Mouse (Mus musculus): Measurements from ENCODE around the gene Zfp712. TPM values are rescaled to one million over a fixed set of nuclear protein-coding genes. Genes with fewer than 3 reads are reported as not detected.

Zfp712 gene
- polyA plus RNA-seq, 1 experiment from 2014 or later = 4.8 TPM

DNA sequence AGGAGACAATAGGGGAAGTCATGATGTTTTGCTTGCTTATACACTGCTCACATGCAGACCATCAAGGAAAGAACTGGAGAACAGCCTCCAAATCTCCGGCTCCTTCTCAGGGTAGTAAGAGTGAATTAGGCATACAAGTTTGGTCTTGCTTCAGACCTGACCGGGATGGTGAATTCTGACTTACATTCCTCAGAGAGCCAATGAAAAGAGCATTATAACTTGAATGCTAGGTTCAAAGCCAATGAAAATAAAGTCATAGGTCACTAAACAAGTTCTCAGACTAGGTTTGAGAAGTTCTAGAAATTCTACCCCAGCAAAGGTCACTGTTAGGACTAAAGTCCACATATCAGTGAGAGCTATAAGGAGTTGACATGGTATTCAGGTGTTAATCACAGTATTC is 16.3 kb upstream of the Zfp712 start:
- Histone ChIP-seq H3K9ac (ENCODE audit: low read depth, low read length) (no peak overlapping the region), H3K27ac (ENCODE audit: low read depth, low read length) (no peak overlapping the region), H3K4me1 (ENCODE audit: control insufficient read depth, insufficient read depth, low read length) (no peaks in the 10 kb centered on the region), H3K4me2 (replicated peaks; ENCODE audit: low read depth, low read length) (no peak overlapping the region), H3K36me3 (ENCODE audit: control insufficient read depth, insufficient read depth, low read length) (peaks cover 21% of the 10 kb centered on the region), H3K9me3 (ENCODE audit: control insufficient read depth, low read length) (peaks cover 5% of the 10 kb centered on the region), H3K4me3 (ENCODE audit: low read length) (no peak overlapping the region), H3K27me3 (ENCODE audit: control insufficient read depth, insufficient read depth, low read length) (no peaks in the 10 kb centered on the region)
- 100% methylated on average over 2 of the region's 2 CpGs for WGBS
- no peak for ATAC-seq (ENCODE audit: low FRiP score, low TSS enrichment)

DNA sequence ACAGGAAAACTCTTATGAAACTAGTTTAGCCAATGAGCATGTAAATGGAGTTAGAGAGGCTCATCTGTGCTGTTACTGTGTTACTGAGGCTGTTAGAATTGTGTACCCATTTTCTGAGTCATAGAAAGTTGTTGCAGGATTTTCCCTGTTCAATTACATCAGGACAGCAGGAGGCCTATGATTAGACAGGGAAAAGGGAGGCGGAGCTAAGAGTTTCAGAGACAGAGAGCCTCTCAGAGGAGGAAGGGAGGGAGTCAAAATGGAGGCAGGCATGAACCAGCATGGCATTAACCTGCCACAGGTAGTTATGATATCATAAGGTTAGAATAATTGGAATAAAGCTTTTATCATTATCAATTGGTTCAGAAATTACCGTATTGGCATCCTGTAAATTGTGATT is 11.8 kb upstream of the Zfp712 start:
- H3K4me1 ChIP-seq (ENCODE audit: control insufficient read depth, insufficient read depth, low read length) = no peaks in the 10 kb centered on the region
- H3K4me3 ChIP-seq (ENCODE audit: low read length) = no peak overlapping the region
- H3K36me3 ChIP-seq (ENCODE audit: control insufficient read depth, insufficient read depth, low read length) = peaks cover 40% of the 10 kb centered on the region
- peaks cover 25% of the 10 kb centered on the region for H3K9me3 ChIP-seq (ENCODE audit: control insufficient read depth, low read length)
- H3K9ac ChIP-seq (ENCODE audit: low read depth, low read length) = no peak overlapping the region
- H3K27ac ChIP-seq (ENCODE audit: low read depth, low read length) = no peak overlapping the region
- H3K27me3 ChIP-seq (ENCODE audit: control insufficient read depth, insufficient read depth, low read length) = no peaks in the 10 kb centered on the region
- H3K4me2 ChIP-seq (replicated peaks; ENCODE audit: low read depth, low read length) = no peak overlapping the region
- no peak for ATAC-seq (ENCODE audit: low FRiP score, low TSS enrichment)
- WGBS = 96% methylated on average over 2 of the region's 2 CpGs

- 87% methylated on average over 8 of the region's 8 CpGs for WGBS
- Histone ChIP-seq H3K27me3 (ENCODE audit: control insufficient read depth, insufficient read depth, low read length) (no peaks in the 10 kb centered on the region), H3K4me3 (ENCODE audit: low read length) (no peak overlapping the region), H3K4me2 (replicated peaks; ENCODE audit: low read depth, low read length) (no peak overlapping the region), H3K9me3 (ENCODE audit: control insufficient read depth, low read length) (peaks cover 11% of the 10 kb centered on the region), H3K36me3 (ENCODE audit: control insufficient read depth, insufficient read depth, low read length) (peaks cover 9% of the 10 kb centered on the region), H3K9ac (ENCODE audit: low read depth, low read length) (no peak overlapping the region), H3K4me1 (ENCODE audit: control insufficient read depth, insufficient read depth, low read length) (0 out of 2 replicates have a peak, but pooled peaks cover under 1% of the 10 kb centered on the region), H3K27ac (ENCODE audit: low read depth, low read length) (no peak overlapping the region)
- no peak for ATAC-seq (ENCODE audit: low FRiP score, low TSS enrichment)
Measured at GRCm38 (mm10) chr13:67065386-67065785, 4.4 kb upstream of the Zfp712 start.

DNA sequence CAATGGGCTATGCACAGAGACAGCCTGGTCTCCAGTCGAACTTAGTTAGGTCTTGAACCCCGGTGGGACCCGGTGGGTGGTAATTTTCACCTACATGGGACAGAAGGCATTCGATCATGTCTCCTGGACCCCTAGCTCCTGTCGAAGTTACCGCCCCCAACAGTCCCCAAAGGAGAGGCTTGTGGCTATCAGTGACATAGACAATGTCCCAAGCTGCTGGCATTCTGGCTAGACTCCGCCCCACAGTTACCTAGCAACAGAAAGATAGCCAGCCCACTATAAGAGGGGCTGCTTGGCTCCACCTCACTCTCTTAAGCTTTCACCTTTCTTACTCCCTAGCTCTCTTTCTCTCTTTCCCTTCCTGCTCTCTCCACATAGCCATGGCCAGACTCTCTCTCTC is 1.5 kb upstream of the Zfp712 start:
- no peaks in the 10 kb centered on the region; the same call in 1 of the 2 replicates for H3K9me3 ChIP-seq (ENCODE audit: control insufficient read depth, low read length)
- 63% methylated on average over 7 of the region's 7 CpGs for WGBS
- no peak overlapping the region for H3K27ac ChIP-seq (ENCODE audit: low read depth, low read length)
- H3K36me3 ChIP-seq (ENCODE audit: control insufficient read depth, insufficient read depth, low read length) = no peaks in the 10 kb centered on the region
- no peak overlapping the region for H3K4me2 ChIP-seq (replicated peaks; ENCODE audit: low read depth, low read length)
- peaks cover 6% of the 10 kb centered on the region; the same call in 1 of the 2 replicates for H3K4me1 ChIP-seq (ENCODE audit: control insufficient read depth, insufficient read depth, low read length)
- ATAC-seq (ENCODE audit: low FRiP score, low TSS enrichment) = no peak
- no peak overlapping the region for H3K4me3 ChIP-seq (ENCODE audit: low read length)
- H3K9ac ChIP-seq (ENCODE audit: low read depth, low read length) = no peak overlapping the region
- H3K27me3 ChIP-seq (ENCODE audit: control insufficient read depth, insufficient read depth, low read length) = no peaks in the 10 kb centered on the region

DNA sequence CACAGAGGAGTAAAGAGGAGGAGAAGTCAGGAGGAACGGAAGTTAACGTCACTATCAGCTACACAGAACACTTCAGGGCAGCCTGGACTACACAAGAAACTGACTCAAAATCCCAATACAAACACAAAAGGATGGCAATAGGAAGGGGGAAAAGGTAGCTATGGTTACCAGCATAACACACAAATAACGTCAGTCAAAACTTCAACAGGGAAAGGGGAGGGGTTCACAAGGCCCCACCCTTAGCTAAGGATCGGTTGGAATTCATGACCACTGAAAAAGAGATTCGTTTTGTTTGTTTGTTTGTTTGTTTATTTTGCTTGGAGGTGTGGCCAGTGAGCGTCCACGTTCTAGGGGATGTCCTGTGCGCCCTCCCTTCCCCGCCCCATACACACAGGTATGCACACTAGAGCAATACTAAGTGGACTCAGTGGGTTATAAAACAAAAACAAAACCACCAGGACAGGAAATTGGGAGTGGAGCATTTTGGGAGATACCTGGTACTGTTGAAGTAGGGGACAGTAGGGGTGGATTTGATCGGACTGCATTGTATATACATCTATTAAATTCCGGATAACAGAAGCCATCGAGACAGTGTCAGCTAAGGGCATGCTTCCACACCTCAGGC is 697 bp downstream of the Zfp712 start:
- peak; percentile 51 for ATAC-seq (ENCODE audit: low FRiP score, low TSS enrichment)
- WGBS = 3% methylated on average over 12 of the region's 12 CpGs

More for the DNA sequence above, 697 bp downstream of the Zfp712 start:
- Histone ChIP-seq H3K4me3 (ENCODE audit: low read length) (peak overlapping the region; percentile 71), H3K36me3 (ENCODE audit: control insufficient read depth, insufficient read depth, low read length) (no peaks in the 10 kb centered on the region), H3K4me1 (ENCODE audit: control insufficient read depth, insufficient read depth, low read length) (peaks cover 6% of the 10 kb centered on the region; the same call in 1 of the 2 replicates), H3K27me3 (ENCODE audit: control insufficient read depth, insufficient read depth, low read length) (no peaks in the 10 kb centered on the region), H3K4me2 (replicated peaks; ENCODE audit: low read depth, low read length) (peak overlapping the region; percentile 84), H3K9ac (ENCODE audit: low read depth, low read length) (peak overlapping the region; percentile 60), H3K9me3 (ENCODE audit: control insufficient read depth, low read length) (no peaks in the 10 kb centered on the region), H3K27ac (ENCODE audit: low read depth, low read length) (peak overlapping the region; percentile 80; the same call in 1 of the 2 replicates)

Other genes starting within 250 kb of the Zfp712 start
- 1.2 and 1.5 TPM in 2 replicates for gene Gm10767, start 156.3 kb downstream of the Zfp712 start, polyA plus RNA-seq (2014; fragmentation: Nextera tagmentation; extraction: Ambion mirVana)
- gene Zfp708, start 36.8 kb upstream of the Zfp712 start, polyA plus RNA-seq (2014; fragmentation: Nextera tagmentation; extraction: Ambion mirVana) = 7.3 and 8.4 TPM in 2 replicates
- 3.3 and 4.6 TPM in 2 replicates for gene Gm28557, start 47.4 kb upstream of the Zfp712 start, polyA plus RNA-seq (2014; fragmentation: Nextera tagmentation; extraction: Ambion mirVana)
- 0.43 and 0.45 TPM in 2 replicates for gene Rslcan18, start 55.1 kb upstream of the Zfp712 start, polyA plus RNA-seq (2014; fragmentation: Nextera tagmentation; extraction: Ambion mirVana)
- gene Zfp759, start 60.5 kb upstream of the Zfp712 start, polyA plus RNA-seq (2014; fragmentation: Nextera tagmentation; extraction: Ambion mirVana) = 1.7 and 2.9 TPM in 2 replicates
- 4.7 and 5.6 TPM in 2 replicates for gene Rsl1, start 112.0 kb upstream of the Zfp712 start, polyA plus RNA-seq (2014; fragmentation: Nextera tagmentation; extraction: Ambion mirVana)
- gene Zfp455, start 133.3 kb upstream of the Zfp712 start, polyA plus RNA-seq (2014; fragmentation: Nextera tagmentation; extraction: Ambion mirVana) = 1.3 and 2.1 TPM in 2 replicates
- gene Zfp458, start 217.3 kb upstream of the Zfp712 start, polyA plus RNA-seq (2014; fragmentation: Nextera tagmentation; extraction: Ambion mirVana) = 2.1 and 3.0 TPM in 2 replicates
- gene Zfp457, start 245.3 kb upstream of the Zfp712 start, polyA plus RNA-seq (2014; fragmentation: Nextera tagmentation; extraction: Ambion mirVana) = 0.73 and 1.5 TPM in 2 replicates